Mouse (Mus musculus): ENCODE results near the gene Cbx2. TPM values are rescaled to one million over a fixed set of nuclear protein-coding genes. Genes with fewer than 3 reads are reported as not detected.

The Cbx2 gene
- polyA plus RNA-seq, 1 experiment from 2014 or later = 15.3 TPM

- Histone ChIP-seq H3K27ac (ENCODE audit: low read length) (peak overlapping the region; percentile 53), H3K36me3 (ENCODE audit: control insufficient read depth, insufficient read depth) (peaks cover 19% of the 10 kb centered on the region), H3K4me3 (ENCODE audit: low read length) (peak overlapping the region; percentile 29), H3K9ac (ENCODE audit: low read length) (peak overlapping the region; percentile 58), H3K27me3 (ENCODE audit: control insufficient read depth, insufficient read depth, low read length) (no peaks in the 10 kb centered on the region), H3K9me3 (replicated peaks; ENCODE audit: control insufficient read depth, low read length) (no peaks in the 10 kb centered on the region), H3K4me2 (ENCODE audit: low read depth, low read length) (peak overlapping the region; percentile 59), H3K4me1 (ENCODE audit: control insufficient read depth, insufficient read depth, low read length) (peaks cover 40% of the 10 kb centered on the region)
- WGBS = 6% methylated on average over 26 of the region's 27 CpGs
- peak; percentile 63 for ATAC-seq (replicated peaks; ENCODE audit: extremely low read depth, insufficient read depth, low FRiP score)
These were observed 56.1 kb downstream of the Cbx2 start for GRCm38 (mm10) chr11:119078691-119079444.

- WGBS = 54% methylated on average over 7 of the region's 7 CpGs
- H3K27ac ChIP-seq (ENCODE audit: low read length) = peak overlapping the region; percentile 53
- no peaks in the 10 kb centered on the region for H3K9me3 ChIP-seq (replicated peaks; ENCODE audit: control insufficient read depth, low read length)
- H3K9ac ChIP-seq (ENCODE audit: low read length) = peak overlapping the region; percentile 58
- no peaks in the 10 kb centered on the region for H3K27me3 ChIP-seq (ENCODE audit: control insufficient read depth, insufficient read depth, low read length)
- ATAC-seq (replicated peaks; ENCODE audit: extremely low read depth, insufficient read depth, low FRiP score) = 0 out of 2 replicates have a peak, but pooled peaks have one; percentile 5
- peaks cover 45% of the 10 kb centered on the region for H3K4me1 ChIP-seq (ENCODE audit: control insufficient read depth, insufficient read depth, low read length)
- peak overlapping the region; percentile 29 for H3K4me3 ChIP-seq (ENCODE audit: low read length)
- peaks cover 19% of the 10 kb centered on the region for H3K36me3 ChIP-seq (ENCODE audit: control insufficient read depth, insufficient read depth)
- H3K4me2 ChIP-seq (ENCODE audit: low read depth, low read length) = peak overlapping the region; percentile 59
These were observed 56.7 kb downstream of the Cbx2 start for GRCm38 (mm10) chr11:119079445-119079837.

GRCm38 (mm10) chr11:119080461-119081147 is 57.8 kb downstream of the Cbx2 start:
- Histone ChIP-seq H3K27me3 (ENCODE audit: control insufficient read depth, insufficient read depth, low read length) (no peaks in the 10 kb centered on the region), H3K4me3 (ENCODE audit: low read length) (no peak overlapping the region), H3K27ac (ENCODE audit: low read length) (no peak overlapping the region), H3K9me3 (replicated peaks; ENCODE audit: control insufficient read depth, low read length) (no peaks in the 10 kb centered on the region), H3K4me2 (ENCODE audit: low read depth, low read length) (no peak overlapping the region), H3K4me1 (ENCODE audit: control insufficient read depth, insufficient read depth, low read length) (peaks cover 45% of the 10 kb centered on the region), H3K36me3 (ENCODE audit: control insufficient read depth, insufficient read depth) (peaks cover 19% of the 10 kb centered on the region), H3K9ac (ENCODE audit: low read length) (no peak overlapping the region)
- WGBS = 67% methylated on average over 33 of the region's 33 CpGs
- ATAC-seq (replicated peaks; ENCODE audit: extremely low read depth, insufficient read depth, low FRiP score) = no peak

Other genes starting within 250 kb of the Cbx2 start
- 0.09 and 0.16 TPM in 2 replicates for gene Rbfox3, start 111.4 kb upstream of the Cbx2 start, polyA plus RNA-seq (2015; fragmentation: Nextera tagmentation; extraction: Ambion mirVana)
- 0.12 TPM in 1 of 2 replicates, not detected in the other for gene Enpp7, start 34.8 kb upstream of the Cbx2 start, polyA plus RNA-seq (2015; fragmentation: Nextera tagmentation; extraction: Ambion mirVana)
- gene Cbx8, start 18.0 kb downstream of the Cbx2 start, polyA plus RNA-seq (2015; fragmentation: Nextera tagmentation; extraction: Ambion mirVana) = 7.0 and 7.5 TPM in 2 replicates
- 11.5 and 12.6 TPM in 2 replicates for gene Cbx4, start 63.3 kb downstream of the Cbx2 start, polyA plus RNA-seq (2015; fragmentation: Nextera tagmentation; extraction: Ambion mirVana)
- gene Tbc1d16, start 205.5 kb downstream of the Cbx2 start, polyA plus RNA-seq (2015; fragmentation: Nextera tagmentation; extraction: Ambion mirVana) = 15.6 and 19.1 TPM in 2 replicates
- gene Ccdc40, start 205.6 kb downstream of the Cbx2 start, polyA plus RNA-seq (2015; fragmentation: Nextera tagmentation; extraction: Ambion mirVana) = 2.9 and 3.1 TPM in 2 replicates
- gene Gaa, start 244.9 kb downstream of the Cbx2 start, polyA plus RNA-seq (2015; fragmentation: Nextera tagmentation; extraction: Ambion mirVana) = 92.3 and 95.9 TPM in 2 replicates